Mouse (Mus musculus): ENCODE data around the gene Camkk2. TPM values are rescaled to one million over a fixed set of nuclear protein-coding genes. Genes with fewer than 3 reads are reported as not detected.

Camkk2 gene
- total RNA-seq, 4 experiments from 2014 or later: 193 to 209 (median 196) TPM

DNA sequence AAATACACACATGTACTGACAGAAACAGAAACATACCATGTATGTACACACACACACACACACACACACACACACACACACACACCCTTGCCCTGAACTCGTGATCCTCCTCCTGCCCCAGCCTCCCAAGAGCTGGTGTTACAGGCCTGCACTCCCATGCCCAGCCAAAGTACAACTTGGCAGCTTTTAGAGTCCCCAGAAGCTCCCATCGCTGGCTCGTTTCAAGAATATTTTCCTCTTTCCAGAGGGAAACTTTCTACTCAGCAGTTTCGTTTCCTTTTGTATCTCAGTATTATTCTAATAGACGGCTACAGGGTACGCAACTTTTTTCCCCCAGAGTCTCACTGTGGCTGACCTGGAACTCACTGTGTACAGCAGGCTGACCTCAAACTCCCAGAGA lies 77.1 kb downstream of the Camkk2 start:
- no peak for DNase-seq (ENCODE audit: low spot score in 2 of 2)

DNA sequence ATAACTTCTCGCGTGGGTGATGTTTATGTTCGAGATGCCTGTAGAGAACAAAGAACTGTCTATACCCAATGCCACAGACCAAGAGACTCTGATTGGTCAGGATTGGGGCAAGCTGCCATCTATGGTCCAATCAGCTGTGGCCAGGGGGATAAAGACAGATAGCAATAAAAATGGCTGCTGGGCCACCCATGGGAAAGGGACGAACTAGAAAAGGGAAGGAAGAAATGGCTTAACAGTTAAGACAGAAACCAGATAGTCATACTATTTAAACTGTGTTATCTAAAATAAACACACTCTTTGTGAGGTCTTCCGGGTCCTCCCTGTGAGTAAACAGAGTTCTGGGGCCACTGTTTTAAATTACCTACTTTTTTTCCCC lies 78.4 kb downstream of the Camkk2 start:
- no peak for DNase-seq (ENCODE audit: low spot score in 2 of 2)

DNA sequence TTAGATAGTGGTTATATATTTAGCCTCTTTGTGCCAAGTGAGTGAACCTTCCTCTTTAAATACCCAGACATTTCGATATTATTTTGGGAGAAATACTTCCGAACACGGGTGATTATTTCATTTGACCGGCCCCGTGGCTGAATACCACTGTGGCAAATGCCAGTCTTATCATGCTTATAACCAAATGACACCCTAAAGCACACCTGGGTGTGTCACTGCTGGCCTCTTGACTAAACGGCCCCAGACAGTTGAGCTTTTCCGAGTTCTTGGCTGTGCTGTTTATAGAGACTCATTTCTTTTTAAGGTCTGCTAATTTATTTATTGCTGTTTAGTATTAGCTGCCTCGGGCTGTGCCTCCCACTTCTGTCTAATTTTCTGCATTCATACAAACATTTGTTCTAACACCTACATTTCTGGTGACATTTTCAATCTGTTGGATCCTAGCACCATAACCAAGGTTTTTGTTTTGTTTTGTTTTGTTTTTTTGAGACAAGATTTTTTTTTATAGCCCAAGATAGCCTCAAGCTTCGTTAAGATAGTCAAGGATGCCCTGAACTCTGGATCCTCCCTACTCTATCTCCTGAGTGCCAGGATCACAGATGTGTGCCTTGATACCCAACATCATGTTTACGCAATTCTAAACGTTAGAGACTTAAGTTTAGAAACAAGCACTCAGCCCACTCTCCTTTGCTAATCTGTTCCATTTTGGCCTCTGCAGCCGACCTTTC lies 78.9 kb downstream of the Camkk2 start:
- DNase-seq (ENCODE audit: low spot score in 2 of 2): no peak

DNA sequence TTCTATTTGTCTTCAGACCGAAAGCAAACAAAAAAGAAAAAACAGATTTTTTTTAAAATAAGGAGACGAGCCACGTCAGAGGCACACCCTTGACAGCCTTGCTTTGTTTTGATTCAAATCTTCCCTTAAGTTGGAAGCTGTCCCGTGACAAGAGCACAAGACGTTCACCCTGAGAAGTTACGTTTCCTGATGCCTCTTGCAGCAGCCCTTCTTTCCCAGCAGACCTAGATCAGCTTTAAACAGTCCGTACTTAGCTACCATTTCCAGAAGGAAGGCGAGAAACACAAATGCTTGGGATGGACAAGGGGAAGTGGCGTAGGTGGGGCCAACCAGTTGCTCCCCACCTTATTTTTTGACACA lies 80.5 kb downstream of the Camkk2 start:
- DNase-seq (ENCODE audit: low spot score in 2 of 2): no peak

DNA sequence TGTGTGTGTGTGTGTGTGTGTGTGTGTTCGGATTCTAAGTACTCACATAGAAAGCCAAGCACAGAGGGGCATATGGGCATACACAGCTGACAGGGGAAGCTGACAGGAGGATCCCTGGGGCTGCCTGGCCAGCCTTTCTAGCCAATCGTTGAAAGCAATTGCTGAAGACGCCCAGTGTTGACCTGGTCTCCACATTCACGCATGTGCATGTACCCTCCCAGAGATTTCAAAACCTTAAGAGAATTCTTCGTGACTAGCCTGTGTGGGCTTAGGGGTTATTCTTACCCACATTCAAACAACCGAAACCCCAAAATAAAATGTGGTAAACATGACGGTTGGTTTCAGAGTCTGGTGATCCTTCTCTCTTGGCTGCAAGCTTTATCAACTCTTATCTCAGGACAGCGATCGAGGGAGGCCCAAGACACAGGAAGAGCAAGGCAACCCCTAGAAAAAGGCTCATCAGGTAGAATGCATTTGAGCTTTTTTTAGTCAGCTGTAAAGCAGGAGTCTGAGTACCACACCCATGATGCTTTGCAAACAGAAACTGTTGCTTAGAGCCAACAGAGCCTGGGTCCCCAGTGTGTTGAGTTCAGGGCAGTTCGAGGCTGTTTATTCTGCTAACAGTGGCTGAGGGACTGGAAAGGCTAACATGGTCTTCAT lies 81.0 kb downstream of the Camkk2 start:
- no peak for DNase-seq (ENCODE audit: low spot score in 2 of 2)

DNA sequence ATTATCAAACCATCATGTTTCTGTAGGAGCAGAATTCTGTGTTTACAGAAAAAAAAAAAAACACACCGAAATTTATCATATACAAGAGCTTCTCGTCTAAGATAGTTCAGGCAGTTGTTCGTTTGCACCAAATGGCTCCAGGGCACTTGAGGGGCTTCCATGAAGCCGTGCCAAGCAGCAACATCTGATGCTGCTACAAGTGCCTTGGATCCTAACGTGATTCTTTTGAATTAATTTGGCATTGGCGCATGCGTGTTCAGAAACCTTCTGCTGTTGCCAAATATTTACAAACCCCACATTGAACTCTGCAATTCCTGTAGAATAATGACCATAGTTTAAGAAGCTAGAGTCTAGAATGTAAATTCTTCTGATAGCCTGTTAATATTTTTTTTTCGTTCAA lies 83.7 kb downstream of the Camkk2 start:
- DNase-seq (ENCODE audit: low spot score in 2 of 2): no peak

DNA sequence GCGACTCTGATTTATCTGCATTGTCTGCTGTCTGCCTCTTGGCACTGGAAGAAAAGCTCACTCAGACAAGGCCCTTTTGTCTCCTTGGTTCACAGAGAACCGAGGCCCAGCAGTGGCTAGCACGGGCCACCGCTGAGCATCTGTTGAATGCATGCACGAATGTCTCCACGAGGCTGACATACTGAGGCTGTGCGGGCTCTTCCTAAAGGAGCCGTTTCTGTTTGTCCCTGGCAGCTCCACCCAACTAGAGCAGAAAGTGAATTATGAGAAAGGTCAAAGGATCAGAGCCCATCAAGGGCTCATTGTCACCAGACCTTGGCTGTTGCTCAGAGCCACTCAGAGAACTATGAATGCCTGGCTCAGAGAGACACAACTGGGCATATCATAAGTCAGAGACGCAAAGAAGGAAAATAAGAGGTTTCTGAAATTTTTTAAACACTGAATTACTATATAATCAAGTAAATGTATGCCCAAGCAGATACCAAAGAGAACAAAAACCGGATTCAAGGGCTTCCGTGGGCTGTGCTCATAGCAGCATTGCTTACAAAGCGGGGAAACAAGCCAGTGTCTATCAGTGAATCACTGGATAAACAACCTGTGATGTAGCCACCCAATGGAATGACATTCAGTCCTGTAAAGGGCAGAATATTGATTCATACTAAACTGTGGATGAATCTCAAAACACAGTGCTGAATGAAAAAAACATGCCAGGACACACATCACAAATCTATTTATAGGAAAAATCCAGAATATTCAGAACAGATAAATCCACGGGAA lies 85.6 kb downstream of the Camkk2 start:
- DNase-seq (ENCODE audit: low spot score in 2 of 2): peak in 1 of 2 experiments; percentile 54

DNA sequence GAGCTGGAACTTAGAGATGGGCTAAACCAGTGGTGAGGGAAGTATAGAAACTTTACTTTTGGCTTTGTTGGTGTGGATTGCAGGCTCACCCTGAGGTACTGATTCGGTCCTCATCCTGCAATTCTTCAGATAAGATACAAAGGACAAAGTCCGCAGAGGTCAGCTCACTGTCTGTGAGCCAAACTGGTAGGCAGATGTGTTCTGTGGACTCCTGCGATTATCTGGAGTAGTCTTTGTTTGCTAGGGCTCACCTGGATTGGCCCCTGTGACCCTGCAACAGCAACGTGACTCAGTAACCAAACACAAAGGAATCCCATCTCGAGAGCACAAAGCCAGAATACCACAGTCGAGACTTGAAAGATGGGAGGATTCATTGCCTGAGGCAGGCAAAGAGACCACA lies 88.7 kb downstream of the Camkk2 start:
- no peak for DNase-seq (ENCODE audit: low spot score in 2 of 2)

DNA sequence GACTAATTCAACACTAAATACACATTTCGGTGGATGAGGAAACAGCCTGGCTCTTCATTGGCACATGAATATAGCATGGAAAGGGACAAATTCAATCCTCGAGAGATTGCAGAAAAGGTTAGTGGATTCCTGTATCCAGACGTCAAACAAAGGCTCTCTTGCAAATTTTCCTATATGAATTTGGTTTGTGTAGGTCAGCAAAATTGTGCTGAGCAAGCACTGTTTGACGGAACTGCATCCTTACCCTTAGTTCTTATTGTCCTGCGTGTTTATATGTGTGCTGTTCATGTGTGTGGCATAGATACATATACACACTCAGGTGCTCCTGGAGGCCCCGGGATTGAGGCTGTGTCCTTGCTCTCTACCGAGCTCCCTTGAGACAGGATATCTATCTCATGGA lies 90.1 kb downstream of the Camkk2 start:
- DNase-seq (ENCODE audit: low spot score in 2 of 2): no peak

DNA sequence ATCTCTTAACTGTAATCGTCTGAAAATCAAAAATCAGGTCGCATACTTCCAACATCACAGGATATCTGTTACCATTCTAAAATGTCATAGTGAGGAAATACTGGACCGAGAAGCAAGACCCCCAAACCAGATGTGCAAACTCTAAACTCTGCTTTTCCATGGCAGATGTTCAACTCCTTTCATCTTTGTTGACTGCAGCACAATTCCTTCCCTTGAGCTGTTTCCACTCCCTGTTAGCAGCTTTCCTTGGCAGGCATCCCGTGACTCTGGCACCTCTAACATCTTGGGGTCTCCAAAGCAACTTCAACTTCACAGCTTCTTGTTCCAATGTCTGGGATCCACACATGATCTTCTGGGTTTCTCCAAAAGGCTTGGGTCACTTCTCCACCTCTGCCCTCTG lies 91.8 kb downstream of the Camkk2 start:
- DNase-seq (ENCODE audit: low spot score in 2 of 2): no peak

DNA sequence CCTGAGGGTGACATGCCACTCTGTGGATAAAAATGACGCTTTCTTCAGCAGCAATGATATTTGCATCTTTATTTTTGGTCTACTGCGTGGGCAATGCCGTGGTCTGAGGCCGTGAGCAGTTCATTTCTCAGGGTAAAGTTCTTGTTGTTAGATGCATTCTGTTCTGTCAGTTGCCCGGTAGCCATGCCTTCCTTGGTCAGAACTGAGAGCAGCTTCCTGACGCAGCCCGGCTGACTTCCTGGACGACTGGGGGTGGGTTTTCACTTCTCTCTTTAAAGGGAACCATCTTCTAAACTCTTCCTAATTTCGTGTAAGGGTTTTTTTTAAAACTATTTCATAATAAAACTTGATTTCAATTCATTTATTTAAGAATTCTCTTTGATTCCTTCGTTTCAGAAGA lies 95.3 kb downstream of the Camkk2 start:
- no peak for DNase-seq (ENCODE audit: low spot score in 2 of 2)

DNA sequence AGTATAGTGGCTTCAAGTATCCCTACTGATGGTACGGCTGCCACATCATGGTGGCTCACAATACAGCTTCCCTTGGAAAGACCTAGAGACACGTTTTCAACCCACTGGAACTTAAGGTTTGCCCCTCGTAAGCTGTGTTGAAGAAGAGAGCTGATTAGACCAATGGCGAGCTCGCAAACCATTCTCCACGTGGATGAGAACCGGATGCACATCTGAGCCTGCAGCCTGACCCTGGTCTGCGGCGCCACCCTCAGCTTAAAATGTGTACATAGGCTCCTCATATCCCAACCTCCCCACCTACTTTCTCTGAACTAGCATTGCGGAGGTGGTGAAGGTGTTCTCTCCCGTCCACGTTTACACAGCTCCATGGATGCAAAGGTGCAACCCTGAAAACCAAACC lies 97.9 kb downstream of the Camkk2 start:
- DNase-seq (ENCODE audit: low spot score in 2 of 2): no peak

Small RNA genes within 50 kb of the gene (microRNA-seq; reads per million reads assigned to microRNA genes)
- gene Mir8115: 1.7 to 4.9 reads per million in 2 experiments

Other genes with a start within 250 kb of the Camkk2 start
- 10 to 100 TPM; 52.6 to 67.4 (median 57.2) TPM for gene Ift81, start 164.9 kb downstream of the Camkk2 start, total RNA-seq (2022)
- 10 to 100 TPM in 1 of 4 experiments, 1 to 10 TPM in 3; 7.7 to 16.4 (median 8.6) TPM for gene P2rx7, start 135.5 kb downstream of the Camkk2 start, total RNA-seq (2022)
- 10 to 100 TPM; 18.1 to 24.5 (median 23.6) TPM for gene P2rx4, start 71.9 kb downstream of the Camkk2 start, total RNA-seq (2022)
- gene Anapc5, start 41.9 kb upstream of the Camkk2 start, total RNA-seq (2022): 100 to 1,000 TPM; 201 to 221 (median 205) TPM
- gene Rnf34, start 70.6 kb upstream of the Camkk2 start, total RNA-seq (2022): 10 to 100 TPM; 52.6 to 75.9 (median 58.6) TPM
- gene Kdm2b, start 210.4 kb upstream of the Camkk2 start, total RNA-seq (2022): 10 to 100 TPM; 22.9 to 27.1 (median 24.6) TPM
- 10 to 100 TPM in 2 of 4 experiments, 1 to 10 TPM in 2; 6.1 to 11.8 (median 9.2) TPM for gene Orai1, start 235.7 kb upstream of the Camkk2 start, total RNA-seq (2022)

Measured in left cerebral cortex, adult 8-10 months (tissue).